Mouse (Mus musculus): ENCODE data around the gene Fkrp. TPM values are rescaled to one million over a fixed set of nuclear protein-coding genes. Genes with fewer than 3 reads are reported as not detected.

Gene Fkrp
- polyA plus RNA-seq (2015; fragmentation: Nextera tagmentation; extraction: Ambion mirVana): 31.9 and 33.3 TPM in 2 replicates

- Histone ChIP-seq H3K27ac (replicated peaks) (peak within 1 kb of the TSS; percentile 96), H3K9me3 (no peaks in the 10 kb centered on the region), H3K4me3 (peak within 1 kb of the TSS; percentile 98), H3K9ac (peak within 1 kb of the TSS; percentile 99), H3K4me1 (peaks cover 61% of the 10 kb centered on the region), H3K36me3 (peaks cover 26% of the 10 kb centered on the region), H3K27me3 (replicated peaks) (peaks cover 17% of the 10 kb centered on the region), H3K4me2 (peak within 1 kb of the TSS; percentile 97)
- ATAC-seq (ENCODE audit: extremely low read depth, insufficient number of reproducible peaks, low FRiP score, low TSS enrichment): peak; percentile 65; the same call in 1 of the 2 replicates
- under 1% methylated on average over 60 of the region's 64 CpGs for WGBS
These were observed at the start of gene Fkrp for GRCm38 (mm10) chr7:16816475-16817122. Gene Fkrp (minus strand): TSS chr7:16816732.

GRCm38 (mm10) chr7:16859902-16860651 is 43.5 kb upstream of the Fkrp start:
- Histone ChIP-seq H3K27me3 (replicated peaks) (no peaks in the 10 kb centered on the region), H3K9me3 (no peaks in the 10 kb centered on the region), H3K4me3 (no peak overlapping the region), H3K9ac (no peak overlapping the region), H3K27ac (replicated peaks) (no peak overlapping the region), H3K4me2 (no peak overlapping the region), H3K4me1 (no peaks in the 10 kb centered on the region), H3K36me3 (peaks cover 96% of the 10 kb centered on the region)
- 36% methylated on average over 5 of the region's 5 CpGs for WGBS
- no peak for ATAC-seq (ENCODE audit: extremely low read depth, insufficient number of reproducible peaks, low FRiP score, low TSS enrichment)

- Histone ChIP-seq H3K9me3 (no peaks in the 10 kb centered on the region), H3K9ac (no peak overlapping the region), H3K27ac (replicated peaks) (no peak overlapping the region), H3K27me3 (replicated peaks) (no peaks in the 10 kb centered on the region), H3K36me3 (peaks cover 96% of the 10 kb centered on the region), H3K4me2 (no peak overlapping the region), H3K4me3 (no peak overlapping the region), H3K4me1 (no peaks in the 10 kb centered on the region)
- 29% methylated on average over 17 of the region's 17 CpGs for WGBS
- no peak for ATAC-seq (ENCODE audit: extremely low read depth, insufficient number of reproducible peaks, low FRiP score, low TSS enrichment)
These were observed 41.8 kb upstream of the Fkrp start for GRCm38 (mm10) chr7:16858336-16858735.

GRCm38 (mm10) chr7:16853302-16853831 is 36.8 kb upstream of the Fkrp start:
- no peak for ATAC-seq (ENCODE audit: extremely low read depth, insufficient number of reproducible peaks, low FRiP score, low TSS enrichment)
- WGBS: 74% methylated on average over 14 of the region's 14 CpGs

GRCm38 (mm10) chr7:16851636-16852035 is 35.1 kb upstream of the Fkrp start:
- peaks cover 94% of the 10 kb centered on the region for H3K36me3 ChIP-seq
- H3K27ac ChIP-seq (replicated peaks): no peak overlapping the region
- 87% methylated on average over 4 of the region's 4 CpGs for WGBS
- H3K4me3 ChIP-seq: no peak overlapping the region
- H3K9ac ChIP-seq: no peak overlapping the region
- ATAC-seq (ENCODE audit: extremely low read depth, insufficient number of reproducible peaks, low FRiP score, low TSS enrichment): no peak
- H3K9me3 ChIP-seq: no peaks in the 10 kb centered on the region
- no peak overlapping the region for H3K4me2 ChIP-seq
- no peaks in the 10 kb centered on the region for H3K27me3 ChIP-seq (replicated peaks)
- H3K4me1 ChIP-seq: no peaks in the 10 kb centered on the region

More at GRCm38 (mm10) chr7:16853302-16853831, 36.8 kb upstream of the Fkrp start:
- no peak overlapping the region for H3K4me3 ChIP-seq
- no peak overlapping the region for H3K4me2 ChIP-seq
- H3K27me3 ChIP-seq (replicated peaks): no peaks in the 10 kb centered on the region
- peaks cover 95% of the 10 kb centered on the region for H3K36me3 ChIP-seq
- H3K27ac ChIP-seq (replicated peaks): no peak overlapping the region
- H3K9me3 ChIP-seq: no peaks in the 10 kb centered on the region
- H3K9ac ChIP-seq: no peak overlapping the region
- H3K4me1 ChIP-seq: no peaks in the 10 kb centered on the region

- H3K9me3 ChIP-seq: no peaks in the 10 kb centered on the region
- 42% methylated on average over 17 of the region's 17 CpGs for WGBS
- H3K27ac ChIP-seq (replicated peaks): no peak overlapping the region
- peaks cover 25% of the 10 kb centered on the region for H3K4me1 ChIP-seq
- H3K4me2 ChIP-seq: no peak overlapping the region
- no peak overlapping the region for H3K9ac ChIP-seq
- H3K27me3 ChIP-seq (replicated peaks): no peaks in the 10 kb centered on the region
- H3K4me3 ChIP-seq: no peak overlapping the region
- ATAC-seq (ENCODE audit: extremely low read depth, insufficient number of reproducible peaks, low FRiP score, low TSS enrichment): no peak
- peaks cover 71% of the 10 kb centered on the region for H3K36me3 ChIP-seq
These were observed 32.0 kb upstream of the Fkrp start for GRCm38 (mm10) chr7:16848579-16848978.

GRCm38 (mm10) chr7:16847507-16847906 is 31.0 kb upstream of the Fkrp start:
- WGBS: 81% methylated on average over 19 of the region's 19 CpGs

GRCm38 (mm10) chr7:16846775-16847174 is 30.2 kb upstream of the Fkrp start:
- Histone ChIP-seq H3K27ac (replicated peaks) (no peak overlapping the region), H3K4me3 (no peak overlapping the region), H3K27me3 (replicated peaks) (no peaks in the 10 kb centered on the region), H3K4me1 (peaks cover 34% of the 10 kb centered on the region), H3K36me3 (peaks cover 55% of the 10 kb centered on the region), H3K9ac (no peak overlapping the region), H3K4me2 (no peak overlapping the region), H3K9me3 (no peaks in the 10 kb centered on the region)
- no peak for ATAC-seq (ENCODE audit: extremely low read depth, insufficient number of reproducible peaks, low FRiP score, low TSS enrichment)
- 93% methylated on average over 5 of the region's 5 CpGs for WGBS

More at GRCm38 (mm10) chr7:16847507-16847906, 31.0 kb upstream of the Fkrp start:
- Histone ChIP-seq H3K4me1 (peaks cover 29% of the 10 kb centered on the region), H3K36me3 (peaks cover 60% of the 10 kb centered on the region), H3K27me3 (replicated peaks) (no peaks in the 10 kb centered on the region), H3K9ac (no peak overlapping the region), H3K9me3 (no peaks in the 10 kb centered on the region), H3K27ac (replicated peaks) (no peak overlapping the region), H3K4me3 (no peak overlapping the region), H3K4me2 (no peak overlapping the region)
- ATAC-seq (ENCODE audit: extremely low read depth, insufficient number of reproducible peaks, low FRiP score, low TSS enrichment): no peak

- Histone ChIP-seq H3K4me1 (peaks cover 43% of the 10 kb centered on the region), H3K36me3 (peaks cover 58% of the 10 kb centered on the region), H3K27me3 (replicated peaks) (no peaks in the 10 kb centered on the region), H3K27ac (replicated peaks) (peak overlapping the region; percentile 88), H3K4me3 (peak overlapping the region; percentile 76), H3K9me3 (no peaks in the 10 kb centered on the region), H3K9ac (peak overlapping the region; percentile 94), H3K4me2 (peak overlapping the region; percentile 99)
- WGBS: 36% methylated on average over 10 of the region's 10 CpGs
- no peak for ATAC-seq (ENCODE audit: extremely low read depth, insufficient number of reproducible peaks, low FRiP score, low TSS enrichment)
These were observed 29.3 kb upstream of the Fkrp start for GRCm38 (mm10) chr7:16845820-16846167.

GRCm38 (mm10) chr7:16845072-16845819 is 28.7 kb upstream of the Fkrp start:
- H3K4me1 ChIP-seq: peaks cover 43% of the 10 kb centered on the region
- peak overlapping the region; percentile 76 for H3K4me3 ChIP-seq
- peak overlapping the region; percentile 99 for H3K4me2 ChIP-seq
- no peak for ATAC-seq (ENCODE audit: extremely low read depth, insufficient number of reproducible peaks, low FRiP score, low TSS enrichment)
- no peaks in the 10 kb centered on the region for H3K9me3 ChIP-seq
- H3K27ac ChIP-seq (replicated peaks): peak overlapping the region; percentile 88
- peak overlapping the region; percentile 94 for H3K9ac ChIP-seq
- peaks cover 58% of the 10 kb centered on the region for H3K36me3 ChIP-seq
- H3K27me3 ChIP-seq (replicated peaks): no peaks in the 10 kb centered on the region
- WGBS: 34% methylated on average over 14 of the region's 14 CpGs

- H3K4me1 ChIP-seq: peaks cover 43% of the 10 kb centered on the region
- H3K36me3 ChIP-seq: peaks cover 58% of the 10 kb centered on the region
- WGBS: 40% methylated on average over 3 of the region's 3 CpGs
- peak overlapping the region; percentile 76 for H3K4me3 ChIP-seq
- H3K27ac ChIP-seq (replicated peaks): peak overlapping the region; percentile 88
- ATAC-seq (ENCODE audit: extremely low read depth, insufficient number of reproducible peaks, low FRiP score, low TSS enrichment): no peak
- no peaks in the 10 kb centered on the region for H3K9me3 ChIP-seq
- no peaks in the 10 kb centered on the region for H3K27me3 ChIP-seq (replicated peaks)
- H3K9ac ChIP-seq: peak overlapping the region; percentile 94
- peak overlapping the region; percentile 99 for H3K4me2 ChIP-seq
These were observed 28.2 kb upstream of the Fkrp start for GRCm38 (mm10) chr7:16844696-16845071.
